Comparison of ENCODE assay signal across 9 mouse cellular contexts in the genomic region with DNA sequence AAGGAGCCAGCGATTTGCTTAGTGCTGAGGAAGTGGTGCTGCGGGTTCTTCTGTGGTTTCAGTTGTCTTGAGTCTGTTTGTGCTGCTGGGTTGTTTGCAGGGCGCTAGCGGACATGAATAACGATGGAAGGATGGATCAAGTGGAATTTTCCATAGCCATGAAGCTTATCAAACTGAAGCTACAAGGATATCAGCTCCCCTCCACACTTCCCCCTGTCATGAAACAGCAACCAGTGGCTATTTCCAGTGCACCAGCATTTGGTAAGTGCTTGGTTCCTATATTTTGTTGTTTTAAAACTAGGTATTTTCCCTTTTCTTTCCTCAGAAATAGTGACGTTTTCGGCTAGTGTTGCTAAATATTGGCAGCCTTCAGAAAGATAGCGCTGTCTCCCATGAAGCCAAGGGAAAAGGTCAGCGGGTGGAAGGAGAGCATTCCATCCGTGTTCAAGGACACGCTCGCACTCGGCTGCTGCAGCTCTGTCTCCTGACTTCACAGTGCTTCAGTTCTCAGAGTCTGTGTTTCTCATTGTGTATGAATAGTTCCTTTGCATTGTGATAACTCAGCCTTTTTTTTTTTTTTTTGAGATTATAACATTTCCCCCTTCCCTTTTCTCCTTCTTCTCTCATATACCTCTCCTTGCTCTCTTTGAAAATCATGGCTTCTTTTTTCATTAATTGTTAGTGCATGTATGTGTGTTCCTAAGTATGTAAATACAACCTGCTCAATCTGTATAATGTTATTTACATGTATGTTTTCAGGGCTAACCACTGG.
DNase-seq lines count a peak whose midpoint lies in the region; ATAC-seq and TF ChIP-seq lines count a peak whose summit lies in the region.
"Had no signal": no experiment of that assay in that cellular context is flagged by ENCODE, and none has a peak within 500 bp of the region (broad histone marks: within the 10 kb centered on the region; RNA-seq: fewer than 3 reads in every experiment).

No protein-coding gene starts in this region.

- peak; percentile 76 to 80 for TF ChIP-seq EP300 in MEL (IDR thresholded peaks at IDR 0.05; ENCODE audit: low read depth in 1 of 2, low read length in 2 of 2)
- no peak for TF ChIP-seq EP300 in liver, embryonic 14.5 days (IDR thresholded peaks at IDR 0.05; ENCODE audit: low read depth)

- 0 out of 4 replicates have a peak, but pooled peaks of 1 of the 2 experiments have one; percentile 20 for TF ChIP-seq POLR2A in MEL (IDR thresholded peaks at IDR 0.05; ENCODE audit: control insufficient read depth in 1 of 2, insufficient read depth in 1 of 2, low read depth in 1 of 2, low read length in 2 of 2, poor library complexity in 1 of 2)

- intact Hi-C loops in left cerebral cortex, postnatal 14 days (cut with DNase I), result no loop called here

- DNase-seq in 416B (ENCODE audit: low read depth), result peak; percentile 95
- DNase-seq in MEL (ENCODE audit: low read depth, low spot score), result peak; percentile 84
- DNase-seq in heart, adult 8-10 months (ENCODE audit: low spot score), result peak; percentile 44
- DNase-seq in liver, embryonic 14.5 days (ENCODE audit: low read depth in 3 of 3, low spot score in 3 of 3), result no peak
- no peak for DNase-seq in right cerebral cortex, adult 18-20 months
- DNase-seq in gastrocnemius, postnatal 25 days, result no peak
- no peak for DNase-seq in left cerebral cortex, postnatal 14 days (ENCODE audit: low spot score in 2 of 2)
- DNase-seq: cerebellum, postnatal 36 days had no signal

- TF ChIP-seq RAD21 in MEL (IDR thresholded peaks at IDR 0.05; ENCODE audit: low read depth, low read length), result no peak

- 19% methylated on average over 13 of the region's 13 CpGs for WGBS in liver, embryonic 14.5 days (ENCODE audit: insufficient replicate concordance)

- TF ChIP-seq CTCF in MEL (IDR thresholded peaks at IDR 0.05 in 2 of 3, conservative IDR thresholded peaks at IDR 0.05 in 1 of 3; ENCODE audit: control insufficient read depth in 1 of 3, insufficient read depth in 1 of 3, low read depth in 2 of 3, low read length in 3 of 3, poor library complexity in 1 of 3, severe bottlenecking in 1 of 3), result no peak
- no peak for TF ChIP-seq CTCF in liver, embryonic 14.5 days (IDR thresholded peaks at IDR 0.05; ENCODE audit: low read depth)

- H3K4me1 ChIP-seq in MEL (ENCODE audit: control insufficient read depth in 1 of 2, insufficient read depth in 2 of 2, low read length in 2 of 2), result peaks cover 15 to 34% of the 10 kb centered on the region in 2 experiments
- H3K4me1 ChIP-seq in liver, embryonic 14.5 days (replicated peaks; ENCODE audit: control insufficient read depth in 2 of 2, insufficient read depth in 2 of 2, low read length in 1 of 2), result peaks cover 7 to 39% of the 10 kb centered on the region in 2 experiments; a peak in 3 of 4 replicates

- peak overlapping the region; percentile 27 to 53 for H3K4me3 ChIP-seq in MEL (ENCODE audit: control insufficient read depth in 1 of 2, insufficient read depth in 1 of 2, low read depth in 2 of 2, low read length in 2 of 2)
- no peak overlapping the region for H3K4me3 ChIP-seq in liver, embryonic 14.5 days (ENCODE audit: insufficient read depth in 1 of 2, low read depth in 2 of 2, low read length in 2 of 2)

- ATAC-seq in liver, embryonic 14.5 days (ENCODE audit: insufficient read depth), result no peak
- ATAC-seq: hindbrain, embryonic 16.5 days had no signal

- peak overlapping the region; percentile 1; the same call in 1 of the 2 replicates for H3K4me2 ChIP-seq in liver, embryonic 14.5 days (ENCODE audit: low read depth)

- H3K79me2 ChIP-seq in MEL (ENCODE audit: control insufficient read depth, insufficient read depth, low read length, poor library complexity), result no peaks in the 10 kb centered on the region

- peaks cover 0 to 35% of the 10 kb centered on the region in 2 experiments; a peak in 2 of 4 replicates for H3K36me3 ChIP-seq in MEL (ENCODE audit: control insufficient read depth in 1 of 2, insufficient read depth in 2 of 2, low read length in 2 of 2)
- no peaks in the 10 kb centered on the region for H3K36me3 ChIP-seq in liver, embryonic 14.5 days (replicated peaks; ENCODE audit: control insufficient read depth, insufficient read depth, low read depth)

- no peaks in the 10 kb centered on the region for H3K9me3 ChIP-seq in MEL (replicated peaks; ENCODE audit: insufficient read depth, low read length)
- no peaks in the 10 kb centered on the region for H3K9me3 ChIP-seq in liver, embryonic 14.5 days (ENCODE audit: control insufficient read depth, low read length)

- H3K9ac ChIP-seq in MEL (ENCODE audit: control insufficient read depth, low read depth, low read length, poor library complexity, severe bottlenecking), result peak overlapping the region; percentile 52
- H3K9ac ChIP-seq in liver, embryonic 14.5 days (replicated peaks), result no peak overlapping the region

- H3K27ac ChIP-seq in MEL (ENCODE audit: control insufficient read depth, low read depth, low read length), result peak overlapping the region; percentile 72
- H3K27ac ChIP-seq in liver, embryonic 14.5 days, result no peak overlapping the region

- H3K27me3 ChIP-seq in MEL (ENCODE audit: control insufficient read depth in 1 of 2, insufficient read depth in 2 of 2, low read length in 2 of 2), result no peaks in the 10 kb centered on the region
- H3K27me3 ChIP-seq in liver, embryonic 14.5 days (ENCODE audit: control insufficient read depth, insufficient read depth, low read length), result no peaks in the 10 kb centered on the region; the same call in 1 of the 2 replicates

TF ChIP-seq in MEL, 35 proteins besides CTCF, POLR2A, EP300 and RAD21:
- TF ChIP-seq RCOR1 (IDR thresholded peaks at IDR 0.05; ENCODE audit: low read depth, low read length) (no peak), GATA1 (IDR thresholded peaks at IDR 0.05; ENCODE audit: low read depth, low read length) (peak; percentile 64), TCF12 (IDR thresholded peaks at IDR 0.05; ENCODE audit: low read depth, low read length) (peak; percentile 76; the same call in 1 of the 2 replicates), MYC (IDR thresholded peaks at IDR 0.05; ENCODE audit: low read depth, low read length) (no peak), MYB (IDR thresholded peaks at IDR 0.05; ENCODE audit: low read depth, low read length) (peak; percentile 31; the same call in 1 of the 2 replicates), MXI1 (IDR thresholded peaks at IDR 0.05; ENCODE audit: low read depth, low read length) (no peak), HCFC1 (IDR thresholded peaks at IDR 0.05; ENCODE audit: low read depth, low read length) (no peak), SIN3A (IDR thresholded peaks at IDR 0.05; ENCODE audit: low read length) (no peak; the same call in 1 of the 2 replicates), USF1 (IDR thresholded peaks at IDR 0.05; ENCODE audit: low read depth, low read length) (no peak), TAL1 (IDR thresholded peaks at IDR 0.05; ENCODE audit: low read length) (peak; percentile 82), ETS1 (IDR thresholded peaks at IDR 0.05; ENCODE audit: low read depth, low read length) (peak; percentile 57), ZNF384 (IDR thresholded peaks at IDR 0.05; ENCODE audit: low read depth, low read length) (peak; percentile 91)

Comparison
In these comparisons a context has a peak if more than half of its experiments do, and no peak if none do; other contexts are left out.
1. DNase-seq: peak in 416B (single experiment), MEL (single experiment) and heart, adult 8-10 months (single experiment); none in liver, embryonic 14.5 days (0 of 3), right cerebral cortex, adult 18-20 months (single experiment), gastrocnemius, postnatal 25 days (single experiment) and left cerebral cortex, postnatal 14 days (0 of 2).
2. H3K4me3 ChIP-seq: peak in MEL (2 of 2); none in liver, embryonic 14.5 days (0 of 2).